Mouse (Mus musculus) E14TG2a.4 (cell line): ENCODE results near the gene Ltc4s.

Experiments used
- CTCF ChIP-seq: conservative IDR thresholded peaks from 2 replicates; pipeline ENCODE4 v1.5.1; 2014; ENCODE audit warnings: low read length
- NANOG ChIP-seq: IDR thresholded peaks from 2 replicates; pipeline ENCODE4 v1.6.1; 2014; ENCODE audit warnings: borderline replicate concordance, low read length, mixed read lengths
- POU5F1 ChIP-seq: IDR thresholded peaks from 2 replicates; pipeline ENCODE4 v1.6.1; 2014; ENCODE audit warnings: low read length, borderline replicate concordance

DNA sequence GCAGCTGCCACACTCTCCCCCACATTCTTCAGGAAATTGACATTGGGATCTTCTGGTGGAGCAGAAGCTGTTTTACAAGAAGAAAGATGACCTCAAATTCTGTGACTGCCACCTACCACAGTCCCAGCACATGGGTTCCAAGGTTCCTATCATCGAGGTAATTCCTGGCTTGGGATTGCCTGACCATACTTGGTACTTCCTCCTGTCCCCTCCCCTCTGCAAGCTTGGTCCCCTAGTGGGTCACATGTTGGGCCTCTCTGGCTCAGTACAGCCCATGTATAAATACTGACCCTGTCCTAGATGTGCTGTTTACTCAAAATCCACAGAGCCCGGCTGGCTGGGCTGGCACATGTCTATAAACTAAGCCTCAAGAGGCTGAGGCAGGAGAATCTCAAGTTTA is 32.4 kb downstream of the Ltc4s start:
- TF ChIP-seq CTCF (no peak), NANOG (no peak), POU5F1 (no peak)
